ENCODE assay signal across 11 mouse cellular contexts in genomic region chr4:147738636-147739369, GRCm38 (mm10). TPM values are rescaled to one million over a fixed set of nuclear protein-coding genes. Genes with fewer than 3 reads are reported as not detected.
DNase-seq lines count a peak whose midpoint lies in the region; ATAC-seq and TF ChIP-seq lines count a peak whose summit lies in the region.
"Not testable (repeated sequence)": the region's sequence is repeated elsewhere in the genome, so short reads cannot be mapped to it uniquely, and the experiment has no call there.
"Had no signal": no experiment of that assay in that cellular context is flagged by ENCODE, and none has a peak within 500 bp of the region (broad histone marks: within the 10 kb centered on the region; RNA-seq: fewer than 3 reads in every experiment).

No protein-coding gene starts in this region.

- H3K36me3 ChIP-seq in embryonic facial prominence, embryonic 15.5 days; heart, embryonic 10.5 days; limb, embryonic 13.5 days; neural tube, embryonic 14.5 days (ENCODE audit: control insufficient read depth, insufficient read depth, low read length); thymus, adult 2 months (ENCODE audit: control insufficient read depth, insufficient read depth, low read length): not testable (repeated sequence)

- H3K4me2 ChIP-seq in embryonic facial prominence, embryonic 15.5 days (replicated peaks), result peak overlapping the region; percentile 45
- H3K4me2 ChIP-seq in limb, embryonic 13.5 days (replicated peaks), result peak overlapping the region; percentile 58
- H3K4me2 ChIP-seq in neural tube, embryonic 14.5 days (ENCODE audit: low read depth, low read length), result peak overlapping the region; percentile 26; the same call in 1 of the 2 replicates

- not testable (repeated sequence) for TF ChIP-seq CTCF in thymus, adult 2 months (IDR thresholded peaks at IDR 0.05; ENCODE audit: borderline replicate concordance, control insufficient read depth, extremely low read depth, insufficient read depth, low read length, poor library complexity)

- not testable (repeated sequence) for H3K9ac ChIP-seq in embryonic facial prominence, embryonic 15.5 days; limb, embryonic 13.5 days; neural tube, embryonic 14.5 days (replicated peaks; ENCODE audit: low read depth, low read length)

- not testable (repeated sequence) for H3K9me3 ChIP-seq in embryonic facial prominence, embryonic 15.5 days (replicated peaks); heart, embryonic 10.5 days; limb, embryonic 13.5 days; neural tube, embryonic 14.5 days (ENCODE audit: control insufficient read depth, low read length)

- DNase-seq in R1 (ENCODE audit: low read depth, low spot score), result peak; percentile 93
- DNase-seq in heart, embryonic 10.5 days (ENCODE audit: low spot score), result peak; percentile 77
- DNase-seq in induced T-regulatory cell, adult 2 months (ENCODE audit: low read depth), result peak; percentile 29
- not testable (repeated sequence) for DNase-seq in thymus, adult 2 months

- H3K4me1 ChIP-seq in embryonic facial prominence, embryonic 15.5 days; heart, embryonic 10.5 days; limb, embryonic 13.5 days; neural tube, embryonic 14.5 days (ENCODE audit: control insufficient read depth, insufficient read depth, low read length); thymus, adult 2 months (replicated peaks; ENCODE audit: control insufficient read depth, insufficient read depth, low read length): not testable (repeated sequence)

- H3K4me3 ChIP-seq in embryonic facial prominence, embryonic 15.5 days (replicated peaks), result peak overlapping the region; percentile 41
- H3K4me3 ChIP-seq in heart, embryonic 10.5 days, result peak overlapping the region; percentile 57
- peak overlapping the region; percentile 41 for H3K4me3 ChIP-seq in limb, embryonic 13.5 days
- H3K4me3 ChIP-seq in neural tube, embryonic 14.5 days (ENCODE audit: low read depth, low read length), result peak overlapping the region; percentile 15
- H3K4me3 ChIP-seq in thymus, adult 2 months (ENCODE audit: control insufficient read depth, insufficient read depth, low read length), result peak overlapping the region; percentile 33

- WGBS in embryonic facial prominence, embryonic 15.5 days, result 33% methylated on average over 62 of the region's 63 CpGs
- WGBS in heart, embryonic 10.5 days, result 28% methylated on average over 63 of the region's 63 CpGs
- WGBS in limb, embryonic 13.5 days, result 29% methylated on average over 63 of the region's 63 CpGs
- WGBS in neural tube, embryonic 14.5 days, result 32% methylated on average over 54 of the region's 63 CpGs
- 43% methylated on average over 63 of the region's 63 CpGs for WGBS in thymus, adult 2 months

- H3K27ac ChIP-seq in embryonic facial prominence, embryonic 15.5 days (replicated peaks); heart, embryonic 10.5 days; limb, embryonic 13.5 days; neural tube, embryonic 14.5 days (ENCODE audit: low read depth, low read length); thymus, adult 2 months (ENCODE audit: control insufficient read depth, insufficient read depth, low read length): not testable (repeated sequence)

- not testable (repeated sequence) for ATAC-seq in embryonic facial prominence, embryonic 15.5 days (ENCODE audit: insufficient number of reproducible peaks, low FRiP score, low TSS enrichment, low read depth); limb, embryonic 13.5 days (ENCODE audit: low FRiP score, low read depth); neural tube, embryonic 14.5 days (ENCODE audit: low read depth)
- ATAC-seq in megakaryocyte, adult 5-6 weeks (ENCODE audit: poor library complexity, severe bottlenecking), result peak; percentile 67

- H3K27me3 ChIP-seq in embryonic facial prominence, embryonic 15.5 days; heart, embryonic 10.5 days (ENCODE audit: insufficient read depth, poor library complexity, severe bottlenecking); limb, embryonic 13.5 days; neural tube, embryonic 14.5 days (ENCODE audit: control insufficient read depth, insufficient read depth, low read length); thymus, adult 2 months (ENCODE audit: control insufficient read depth, insufficient read depth, low read length): not testable (repeated sequence)

- not testable (repeated sequence) for TF ChIP-seq POLR2A in thymus, adult 2 months (IDR thresholded peaks at IDR 0.05; ENCODE audit: control insufficient read depth, extremely low read depth, insufficient read depth, low read length, poor library complexity)

RNA-seq across cellular contexts. Expression of gene Zfp534, which starts 36.5 kb away (rescaled TPM):
- not detected in 2 replicates for polyA plus RNA-seq in embryonic facial prominence, embryonic 15.5 days (2015; fragmentation: Nextera tagmentation; extraction: Ambion mirVana)
- polyA plus RNA-seq in heart, embryonic 10.5 days (2016; fragmentation: Nextera tagmentation; extraction: Ambion mirVana), result not detected in 2 replicates
- polyA plus RNA-seq in limb, embryonic 13.5 days (2015; fragmentation: Nextera tagmentation; extraction: Ambion mirVana), result not detected in 2 replicates
- total RNA-seq in megakaryocyte, adult 5-6 weeks (2015), result not detected in 2 replicates
- not detected in 2 replicates for total RNA-seq in megakaryocyte, adult 5-6 weeks (2017)
- polyA plus RNA-seq in neural tube, embryonic 14.5 days (2014; fragmentation: Nextera tagmentation; extraction: Ambion mirVana), result not detected in 2 replicates
- polyA plus RNA-seq in thymus, adult 2 months (2012; rRNA removed), result 0.03 TPM in 1 of 2 replicates, not detected in the other
- total RNA-seq: layer of hippocampus, postnatal 36 days; MEL had no signal
- polyA plus RNA-seq: macrophage had no signal
